Mouse (Mus musculus): Measurements from ENCODE around the gene Ubald2. TPM values are rescaled to one million over a fixed set of nuclear protein-coding genes. Genes with fewer than 3 reads are reported as not detected.

Gene Ubald2
- polyA plus RNA-seq, 1 experiment from 2014 or later = 64.0 TPM

GRCm38 (mm10) chr11:116412028-116412827 is 21.7 kb upstream of the Ubald2 start:
- peak overlapping the region; percentile 89 for H3K4me3 ChIP-seq (ENCODE audit: low read depth, low read length)
- H3K4me2 ChIP-seq (ENCODE audit: low read depth, low read length) = peak overlapping the region; percentile 92
- H3K4me1 ChIP-seq (ENCODE audit: control insufficient read depth, insufficient read depth, low read length) = peaks cover 13% of the 10 kb centered on the region
- under 1% methylated on average over 60 of the region's 76 CpGs for WGBS
- H3K27ac ChIP-seq (ENCODE audit: low read depth, low read length) = peak overlapping the region; percentile 94
- peak overlapping the region; percentile 94 for H3K9ac ChIP-seq (replicated peaks; ENCODE audit: low read depth, low read length)
- peak; percentile 25; the same call in 1 of the 2 replicates for ATAC-seq (ENCODE audit: low read depth)
- no peaks in the 10 kb centered on the region for H3K9me3 ChIP-seq (ENCODE audit: control insufficient read depth, low read length)
- no peaks in the 10 kb centered on the region for H3K27me3 ChIP-seq (ENCODE audit: control insufficient read depth, insufficient read depth, low read length)
- no peaks in the 10 kb centered on the region for H3K36me3 ChIP-seq (ENCODE audit: control insufficient read depth, insufficient read depth, low read length)

GRCm38 (mm10) chr11:116412904-116413630 is 20.8 kb upstream of the Ubald2 start, which contains the start of gene Rnf157:
Rnf157 (minus strand) TSS chr11:116413032.
- peaks cover 13% of the 10 kb centered on the region for H3K4me1 ChIP-seq (ENCODE audit: control insufficient read depth, insufficient read depth, low read length)
- H3K9ac ChIP-seq (replicated peaks; ENCODE audit: low read depth, low read length) = peak within 1 kb of the TSS; percentile 94
- H3K4me2 ChIP-seq (ENCODE audit: low read depth, low read length) = peak within 1 kb of the TSS; percentile 92
- peak within 1 kb of the TSS; percentile 94 for H3K27ac ChIP-seq (ENCODE audit: low read depth, low read length)
- no peaks in the 10 kb centered on the region for H3K27me3 ChIP-seq (ENCODE audit: control insufficient read depth, insufficient read depth, low read length)
- H3K4me3 ChIP-seq (ENCODE audit: low read depth, low read length) = peak within 1 kb of the TSS; percentile 89
- H3K36me3 ChIP-seq (ENCODE audit: control insufficient read depth, insufficient read depth, low read length) = no peaks in the 10 kb centered on the region
- H3K9me3 ChIP-seq (ENCODE audit: control insufficient read depth, low read length) = no peaks in the 10 kb centered on the region
- ATAC-seq (ENCODE audit: low read depth) = peak; percentile 96
- WGBS = 1% methylated on average over 62 of the region's 82 CpGs

- H3K4me1 ChIP-seq (ENCODE audit: control insufficient read depth, insufficient read depth, low read length) = peaks cover 13% of the 10 kb centered on the region
- H3K4me2 ChIP-seq (ENCODE audit: low read depth, low read length) = peak overlapping the region; percentile 92
- peak overlapping the region; percentile 89 for H3K4me3 ChIP-seq (ENCODE audit: low read depth, low read length)
- ATAC-seq (ENCODE audit: low read depth) = no peak
- no peaks in the 10 kb centered on the region for H3K27me3 ChIP-seq (ENCODE audit: control insufficient read depth, insufficient read depth, low read length)
- 61% methylated on average over 4 of the region's 4 CpGs for WGBS
- peak overlapping the region; percentile 94 for H3K9ac ChIP-seq (replicated peaks; ENCODE audit: low read depth, low read length)
- no peaks in the 10 kb centered on the region for H3K9me3 ChIP-seq (ENCODE audit: control insufficient read depth, low read length)
- H3K27ac ChIP-seq (ENCODE audit: low read depth, low read length) = peak overlapping the region; percentile 94
- H3K36me3 ChIP-seq (ENCODE audit: control insufficient read depth, insufficient read depth, low read length) = no peaks in the 10 kb centered on the region
Observed at GRCm38 (mm10) chr11:116413631-116414022, 20.3 kb upstream of the Ubald2 start.

- Histone ChIP-seq H3K36me3 (ENCODE audit: control insufficient read depth, insufficient read depth, low read length) (no peaks in the 10 kb centered on the region), H3K27ac (ENCODE audit: low read depth, low read length) (no peak overlapping the region), H3K27me3 (ENCODE audit: control insufficient read depth, insufficient read depth, low read length) (no peaks in the 10 kb centered on the region), H3K9ac (replicated peaks; ENCODE audit: low read depth, low read length) (no peak overlapping the region), H3K4me3 (ENCODE audit: low read depth, low read length) (no peak overlapping the region), H3K4me1 (ENCODE audit: control insufficient read depth, insufficient read depth, low read length) (peaks cover 8% of the 10 kb centered on the region; the same call in 1 of the 2 replicates), H3K9me3 (ENCODE audit: control insufficient read depth, low read length) (no peaks in the 10 kb centered on the region), H3K4me2 (ENCODE audit: low read depth, low read length) (no peak overlapping the region)
- no peak for ATAC-seq (ENCODE audit: low read depth)
- 73% methylated on average over 6 of the region's 6 CpGs for WGBS
Observed at GRCm38 (mm10) chr11:116416196-116416943, 17.5 kb upstream of the Ubald2 start.

- ATAC-seq (ENCODE audit: low read depth) = no peak
- Histone ChIP-seq H3K27ac (ENCODE audit: low read depth, low read length) (no peak overlapping the region), H3K4me1 (ENCODE audit: control insufficient read depth, insufficient read depth, low read length) (0 out of 2 replicates have a peak, but pooled peaks cover 2% of the 10 kb centered on the region), H3K27me3 (ENCODE audit: control insufficient read depth, insufficient read depth, low read length) (no peaks in the 10 kb centered on the region), H3K4me2 (ENCODE audit: low read depth, low read length) (no peak overlapping the region), H3K9me3 (ENCODE audit: control insufficient read depth, low read length) (no peaks in the 10 kb centered on the region), H3K4me3 (ENCODE audit: low read depth, low read length) (no peak overlapping the region), H3K36me3 (ENCODE audit: control insufficient read depth, insufficient read depth, low read length) (no peaks in the 10 kb centered on the region), H3K9ac (replicated peaks; ENCODE audit: low read depth, low read length) (no peak overlapping the region)
- WGBS = 85% methylated on average over 5 of the region's 5 CpGs
Observed at GRCm38 (mm10) chr11:116417054-116417453, 16.8 kb upstream of the Ubald2 start.

- no peaks in the 10 kb centered on the region for H3K4me1 ChIP-seq (ENCODE audit: control insufficient read depth, insufficient read depth, low read length)
- WGBS = 28% methylated on average over 2 of the region's 2 CpGs
- ATAC-seq (ENCODE audit: low read depth) = no peak
Observed at GRCm38 (mm10) chr11:116418194-116418840, 15.6 kb upstream of the Ubald2 start.

GRCm38 (mm10) chr11:116418841-116419462 is 14.9 kb upstream of the Ubald2 start:
- H3K9ac ChIP-seq (replicated peaks; ENCODE audit: low read depth, low read length) = no peak overlapping the region
- no peak for ATAC-seq (ENCODE audit: low read depth)
- no peaks in the 10 kb centered on the region for H3K4me1 ChIP-seq (ENCODE audit: control insufficient read depth, insufficient read depth, low read length)
- no peaks in the 10 kb centered on the region for H3K9me3 ChIP-seq (ENCODE audit: control insufficient read depth, low read length)
- no peaks in the 10 kb centered on the region for H3K27me3 ChIP-seq (ENCODE audit: control insufficient read depth, insufficient read depth, low read length)
- no peak overlapping the region for H3K4me3 ChIP-seq (ENCODE audit: low read depth, low read length)
- no peak overlapping the region for H3K27ac ChIP-seq (ENCODE audit: low read depth, low read length)
- no peaks in the 10 kb centered on the region for H3K36me3 ChIP-seq (ENCODE audit: control insufficient read depth, insufficient read depth, low read length)
- no peak overlapping the region for H3K4me2 ChIP-seq (ENCODE audit: low read depth, low read length)
- WGBS = 80% methylated on average over 6 of the region's 6 CpGs

More at GRCm38 (mm10) chr11:116418194-116418840, 15.6 kb upstream of the Ubald2 start:
- no peaks in the 10 kb centered on the region for H3K9me3 ChIP-seq (ENCODE audit: control insufficient read depth, low read length)
- H3K4me2 ChIP-seq (ENCODE audit: low read depth, low read length) = no peak overlapping the region
- no peak overlapping the region for H3K4me3 ChIP-seq (ENCODE audit: low read depth, low read length)
- no peak overlapping the region for H3K9ac ChIP-seq (replicated peaks; ENCODE audit: low read depth, low read length)
- no peaks in the 10 kb centered on the region for H3K36me3 ChIP-seq (ENCODE audit: control insufficient read depth, insufficient read depth, low read length)
- H3K27me3 ChIP-seq (ENCODE audit: control insufficient read depth, insufficient read depth, low read length) = no peaks in the 10 kb centered on the region
- H3K27ac ChIP-seq (ENCODE audit: low read depth, low read length) = no peak overlapping the region

GRCm38 (mm10) chr11:116421102-116421501 is 12.8 kb upstream of the Ubald2 start:
- WGBS = 77% methylated on average over 6 of the region's 6 CpGs
- no peak overlapping the region for H3K4me3 ChIP-seq (ENCODE audit: low read depth, low read length)
- no peak overlapping the region for H3K9ac ChIP-seq (replicated peaks; ENCODE audit: low read depth, low read length)
- no peak for ATAC-seq (ENCODE audit: low read depth)
- no peaks in the 10 kb centered on the region for H3K9me3 ChIP-seq (ENCODE audit: control insufficient read depth, low read length)
- no peaks in the 10 kb centered on the region for H3K27me3 ChIP-seq (ENCODE audit: control insufficient read depth, insufficient read depth, low read length)
- no peaks in the 10 kb centered on the region for H3K36me3 ChIP-seq (ENCODE audit: control insufficient read depth, insufficient read depth, low read length)
- H3K27ac ChIP-seq (ENCODE audit: low read depth, low read length) = no peak overlapping the region
- no peaks in the 10 kb centered on the region for H3K4me1 ChIP-seq (ENCODE audit: control insufficient read depth, insufficient read depth, low read length)
- H3K4me2 ChIP-seq (ENCODE audit: low read depth, low read length) = no peak overlapping the region
